Mouse (Mus musculus) embryonic facial prominence, embryonic 11.5 days (tissue): ENCODE results near the gene Rgn. TPM values are rescaled to one million over a fixed set of nuclear protein-coding genes. Genes with fewer than 3 reads are reported as not detected.
A peak's percentile ranks its signal among the peaks of the same experiment; 100 is the strongest.

Source experiments
- ATAC-seq: fragments of 200-750 bp; cut with Nextera tagmentation; replicated peaks from 2 replicates; pipeline ENCODE4 v1.8.0; 2017; ENCODE audit warnings: low read depth; ENCODE audit not compliant: insufficient number of reproducible peaks, low FRiP score, low TSS enrichment
- DNase-seq: peaks from one replicate; pipeline ENCODE4 v3.0.0-alpha.2; 2015; ENCODE audit warnings: low spot score
- H3K27ac ChIP-seq: fragments of 300-500 bp; sonication (generic); replicated peaks from 2 replicates; pipeline ENCODE4 v1.5.1; 2014; ENCODE audit warnings: mild to moderate bottlenecking, low read depth, low read length, control low read depth
- H3K27me3 ChIP-seq: fragments of 300-500 bp; sonication (generic); 2 replicates; pipeline ENCODE4 v1.6.1; 2014; ENCODE audit warnings: mild to moderate bottlenecking, low read length, moderate library complexity, mixed read lengths; ENCODE audit not compliant: control insufficient read depth, insufficient read depth
- H3K36me3 ChIP-seq: fragments of 300-500 bp; sonication (generic); replicated peaks from 2 replicates; pipeline ENCODE4 v1.6.1; 2014; ENCODE audit warnings: low read depth, mild to moderate bottlenecking, low read length, moderate library complexity, mixed read lengths; ENCODE audit not compliant: control insufficient read depth, insufficient read depth
- H3K4me1 ChIP-seq: fragments of 300-500 bp; sonication (generic); 2 replicates; pipeline ENCODE4 v1.6.1; 2014; ENCODE audit warnings: low read length, mixed read lengths; ENCODE audit not compliant: control insufficient read depth, insufficient read depth
- H3K4me2 ChIP-seq: fragments of 300-500 bp; sonication (generic); 2 replicates; pipeline ENCODE4 v1.6.1; 2014; ENCODE audit warnings: low read depth, mild to moderate bottlenecking, control low read depth, low read length, moderate library complexity
- H3K4me3 ChIP-seq: fragments of 300-500 bp; sonication (generic); 2 replicates; pipeline ENCODE4 v1.5.1; 2014; ENCODE audit warnings: low read depth, low read length, control low read depth
- H3K9ac ChIP-seq: fragments of 300-500 bp; sonication (generic); replicated peaks from 2 replicates; pipeline ENCODE4 v1.6.1; 2014; ENCODE audit warnings: mild to moderate bottlenecking, control low read depth, low read length
- H3K9me3 ChIP-seq: fragments of 300-500 bp; sonication (generic); replicated peaks from 2 replicates; pipeline ENCODE4 v1.6.1; 2016; ENCODE audit warnings: mild to moderate bottlenecking, low read length, inconsistent platforms, mixed read lengths; ENCODE audit not compliant: control insufficient read depth
- whole genome bisulfite sequencing: fragments of 180-500 bp; shearing (Covaris S2); extraction: QIAGEN DNeasy Blood & Tissue Kit; methylation state at CpG from one replicate; pipeline ENCODE4 v1.1.7; 2014; 5-methylcytosine and 5-hydroxymethylcytosine counted together
- polyA plus RNA-seq: library from polyadenylated mRNA; unstranded; fragments of >200 nt; fragmentation: Nextera tagmentation; extraction: Ambion mirVana; gene quantifications from 2 replicates; pipeline ENCODE4 v1.2.1, GENCODE M21; 2014

Rgn gene
- 0.17 TPM in 1 of 2 replicates, not detected in the other for polyA plus RNA-seq

GRCm38 (mm10) chrX:20549532-20549931 is at the start of gene Rgn:
Gene Rgn (plus strand): TSS chrX:20549787.
- Histone ChIP-seq H3K27ac (no peak within 1 kb of the TSS), H3K9me3 (no peaks in the 10 kb centered on the region), H3K36me3 (no peaks in the 10 kb centered on the region), H3K27me3 (no peaks in the 10 kb centered on the region), H3K4me2 (no peak within 1 kb of the TSS; the same call in 1 of the 2 replicates), H3K9ac (no peak within 1 kb of the TSS), H3K4me3 (no peak within 1 kb of the TSS), H3K4me1 (no peaks in the 10 kb centered on the region)
- WGBS, result 72% methylated on average over 3 of the region's 3 CpGs
- no peak for ATAC-seq
- DNase-seq, result no peak

- 89% methylated on average over 7 of the region's 7 CpGs for whole genome bisulfite sequencing
- no peaks in the 10 kb centered on the region for H3K9me3 ChIP-seq
- no peak overlapping the region for H3K4me3 ChIP-seq
- H3K36me3 ChIP-seq, result no peaks in the 10 kb centered on the region
- DNase-seq (no peak), ATAC-seq (no peak)
- no peak overlapping the region for H3K4me2 ChIP-seq
- no peaks in the 10 kb centered on the region for H3K27me3 ChIP-seq
- H3K4me1 ChIP-seq, result no peaks in the 10 kb centered on the region
- H3K27ac ChIP-seq, result no peak overlapping the region
- H3K9ac ChIP-seq, result no peak overlapping the region
Measured at GRCm38 (mm10) chrX:20520290-20520939, 29.2 kb upstream of the Rgn start.

GRCm38 (mm10) chrX:20521578-20521977 is 28.0 kb upstream of the Rgn start:
- Histone ChIP-seq H3K9me3 (no peaks in the 10 kb centered on the region), H3K36me3 (no peaks in the 10 kb centered on the region), H3K9ac (no peak overlapping the region), H3K4me3 (no peak overlapping the region), H3K4me2 (no peak overlapping the region), H3K27ac (no peak overlapping the region), H3K4me1 (no peaks in the 10 kb centered on the region), H3K27me3 (no peaks in the 10 kb centered on the region)
- ATAC-seq (no peak), DNase-seq (no peak)

- H3K27ac ChIP-seq, result no peak overlapping the region
- H3K9me3 ChIP-seq, result no peaks in the 10 kb centered on the region
- no peaks in the 10 kb centered on the region for H3K27me3 ChIP-seq
- no peak overlapping the region for H3K4me2 ChIP-seq
- H3K4me3 ChIP-seq, result no peak overlapping the region
- DNase-seq, result no peak
- no peak for ATAC-seq
- no peak overlapping the region for H3K9ac ChIP-seq
- WGBS, result 58% methylated on average over 1 of the region's 1 CpGs
- no peaks in the 10 kb centered on the region for H3K4me1 ChIP-seq
- H3K36me3 ChIP-seq, result no peaks in the 10 kb centered on the region
Measured at GRCm38 (mm10) chrX:20532621-20533020, 17.0 kb upstream of the Rgn start.

GRCm38 (mm10) chrX:20543867-20544266 is 5.7 kb upstream of the Rgn start:
- DNase-seq (no peak), ATAC-seq (no peak)
- Histone ChIP-seq H3K9me3 (no peaks in the 10 kb centered on the region), H3K27ac (no peak overlapping the region), H3K4me1 (no peaks in the 10 kb centered on the region), H3K4me2 (no peak overlapping the region), H3K36me3 (no peaks in the 10 kb centered on the region), H3K27me3 (no peaks in the 10 kb centered on the region), H3K9ac (no peak overlapping the region), H3K4me3 (no peak overlapping the region)
- 79% methylated on average over 3 of the region's 3 CpGs for WGBS

GRCm38 (mm10) chrX:20547609-20548008 is 2.0 kb upstream of the Rgn start:
- H3K27ac ChIP-seq, result no peak overlapping the region
- H3K4me1 ChIP-seq, result no peaks in the 10 kb centered on the region
- no peak for DNase-seq
- 53% methylated on average over 5 of the region's 5 CpGs for WGBS
- no peak overlapping the region for H3K9ac ChIP-seq
- no peaks in the 10 kb centered on the region for H3K27me3 ChIP-seq
- ATAC-seq, result no peak
- H3K4me2 ChIP-seq, result no peak overlapping the region
- H3K4me3 ChIP-seq, result no peak overlapping the region
- H3K9me3 ChIP-seq, result no peaks in the 10 kb centered on the region
- no peaks in the 10 kb centered on the region for H3K36me3 ChIP-seq

GRCm38 (mm10) chrX:20548011-20548879 is 1.3 kb upstream of the Rgn start:
- WGBS, result 19% methylated on average over 23 of the region's 24 CpGs

GRCm38 (mm10) chrX:20548880-20549440 is 627 bp upstream of the Rgn start:
- no peaks in the 10 kb centered on the region for H3K4me1 ChIP-seq
- WGBS, result 50% methylated on average over 1 of the region's 1 CpGs
- no peak overlapping the region for H3K27ac ChIP-seq
- no peak overlapping the region for H3K9ac ChIP-seq
- H3K9me3 ChIP-seq, result no peaks in the 10 kb centered on the region
- DNase-seq, result no peak
- H3K4me2 ChIP-seq, result no peak overlapping the region
- no peaks in the 10 kb centered on the region for H3K27me3 ChIP-seq
- H3K36me3 ChIP-seq, result no peaks in the 10 kb centered on the region
- no peak for ATAC-seq
- H3K4me3 ChIP-seq, result no peak overlapping the region

More at GRCm38 (mm10) chrX:20548011-20548879, 1.3 kb upstream of the Rgn start:
- DNase-seq (peak; percentile 16), ATAC-seq (no peak)
- Histone ChIP-seq H3K27ac (no peak overlapping the region), H3K36me3 (no peaks in the 10 kb centered on the region), H3K4me2 (peak overlapping the region; percentile 42), H3K4me3 (peak overlapping the region; percentile 14), H3K27me3 (no peaks in the 10 kb centered on the region), H3K9me3 (no peaks in the 10 kb centered on the region), H3K4me1 (no peaks in the 10 kb centered on the region), H3K9ac (peak overlapping the region; percentile 26; the same call in 1 of the 2 replicates)
